Mouse (Mus musculus): ENCODE measurements at regions not wholly inside any gene's neighbourhood (a gene's known extent, or its start where the extent isn't known, plus 50 kb on each side); places are given as distances from the start of the nearest gene placed in this dataset.

- H3K9me3 ChIP-seq (replicated peaks; ENCODE audit: low read length), result no peaks in the 10 kb centered on the region
- WGBS, result 84% methylated on average over 1 of the region's 1 CpGs
- no peak for DNase-seq (ENCODE audit: low spot score)
- no peak for TF ChIP-seq CTCF (IDR thresholded peaks at IDR 0.05; ENCODE audit: low read depth)
- no peaks in the 10 kb centered on the region for H3K36me3 ChIP-seq (ENCODE audit: insufficient read depth, low read length)
- H3K27ac ChIP-seq, result no peak overlapping the region
- no peak overlapping the region for H3K9ac ChIP-seq (ENCODE audit: low read depth, low read length)
- H3K4me2 ChIP-seq (ENCODE audit: low read length), result no peak overlapping the region
- H3K4me1 ChIP-seq (replicated peaks; ENCODE audit: insufficient read depth, low read length), result no peaks in the 10 kb centered on the region
- no peak overlapping the region for H3K4me3 ChIP-seq (replicated peaks; ENCODE audit: low read depth, low read length)
- ATAC-seq (replicated peaks; ENCODE audit: low FRiP score, low read depth), result no peak
- no peaks in the 10 kb centered on the region for H3K27me3 ChIP-seq (ENCODE audit: insufficient read depth, low read length)
These were observed 174.5 kb upstream of the Lrig1 start for GRCm38 (mm10) chr6:94874415-94874814.

GRCm38 (mm10) chr6:94867952-94868351, 168.0 kb upstream of the Lrig1 start:
- 48% methylated on average over 3 of the region's 3 CpGs for WGBS
- Histone ChIP-seq H3K36me3 (ENCODE audit: insufficient read depth, low read length) (no peaks in the 10 kb centered on the region), H3K4me2 (ENCODE audit: low read length) (no peak overlapping the region), H3K4me3 (replicated peaks; ENCODE audit: low read depth, low read length) (no peak overlapping the region), H3K9ac (ENCODE audit: low read depth, low read length) (no peak overlapping the region), H3K27me3 (ENCODE audit: insufficient read depth, low read length) (no peaks in the 10 kb centered on the region), H3K9me3 (replicated peaks; ENCODE audit: low read length) (no peaks in the 10 kb centered on the region), H3K4me1 (replicated peaks; ENCODE audit: insufficient read depth, low read length) (no peaks in the 10 kb centered on the region), H3K27ac (no peak overlapping the region)
- DNase-seq (ENCODE audit: low spot score), result no peak
- TF ChIP-seq CTCF (IDR thresholded peaks at IDR 0.05; ENCODE audit: low read depth), result no peak
- no peak for ATAC-seq (replicated peaks; ENCODE audit: low FRiP score, low read depth)

- 82% methylated on average over 2 of the region's 2 CpGs for WGBS
- Histone ChIP-seq H3K4me3 (replicated peaks; ENCODE audit: low read depth, low read length) (no peak overlapping the region), H3K36me3 (ENCODE audit: insufficient read depth, low read length) (no peaks in the 10 kb centered on the region), H3K9me3 (replicated peaks; ENCODE audit: low read length) (no peaks in the 10 kb centered on the region), H3K9ac (ENCODE audit: low read depth, low read length) (no peak overlapping the region), H3K4me2 (ENCODE audit: low read length) (no peak overlapping the region), H3K27ac (no peak overlapping the region), H3K4me1 (replicated peaks; ENCODE audit: insufficient read depth, low read length) (no peaks in the 10 kb centered on the region), H3K27me3 (ENCODE audit: insufficient read depth, low read length) (no peaks in the 10 kb centered on the region)
- ATAC-seq (replicated peaks; ENCODE audit: low FRiP score, low read depth), result no peak
- no peak for TF ChIP-seq CTCF (IDR thresholded peaks at IDR 0.05; ENCODE audit: low read depth)
- DNase-seq (ENCODE audit: low spot score), result no peak
These were observed 165.5 kb upstream of the Lrig1 start for GRCm38 (mm10) chr6:94865498-94865897.

- WGBS, result 67% methylated on average over 5 of the region's 5 CpGs
- Histone ChIP-seq H3K27ac (no peak overlapping the region), H3K9ac (ENCODE audit: low read depth, low read length) (no peak overlapping the region), H3K4me2 (ENCODE audit: low read length) (no peak overlapping the region), H3K4me3 (replicated peaks; ENCODE audit: low read depth, low read length) (no peak overlapping the region), H3K9me3 (replicated peaks; ENCODE audit: low read length) (no peaks in the 10 kb centered on the region), H3K27me3 (ENCODE audit: insufficient read depth, low read length) (no peaks in the 10 kb centered on the region), H3K4me1 (replicated peaks; ENCODE audit: insufficient read depth, low read length) (no peaks in the 10 kb centered on the region), H3K36me3 (ENCODE audit: insufficient read depth, low read length) (no peaks in the 10 kb centered on the region)
- ATAC-seq (replicated peaks; ENCODE audit: low FRiP score, low read depth), result no peak
- no peak for DNase-seq (ENCODE audit: low spot score)
- TF ChIP-seq CTCF (IDR thresholded peaks at IDR 0.05; ENCODE audit: low read depth), result no peak
These were observed 158.2 kb upstream of the Lrig1 start for GRCm38 (mm10) chr6:94858121-94858621.

- no peak for TF ChIP-seq CTCF (IDR thresholded peaks at IDR 0.05; ENCODE audit: low read depth)
- ATAC-seq (replicated peaks; ENCODE audit: low FRiP score, low read depth) (no peak), DNase-seq (ENCODE audit: low spot score) (no peak)
- Histone ChIP-seq H3K4me2 (ENCODE audit: low read length) (no peak overlapping the region), H3K27ac (no peak overlapping the region), H3K9ac (ENCODE audit: low read depth, low read length) (no peak overlapping the region), H3K36me3 (ENCODE audit: insufficient read depth, low read length) (no peaks in the 10 kb centered on the region), H3K4me1 (replicated peaks; ENCODE audit: insufficient read depth, low read length) (no peaks in the 10 kb centered on the region), H3K4me3 (replicated peaks; ENCODE audit: low read depth, low read length) (no peak overlapping the region), H3K9me3 (replicated peaks; ENCODE audit: low read length) (no peaks in the 10 kb centered on the region), H3K27me3 (ENCODE audit: insufficient read depth, low read length) (no peaks in the 10 kb centered on the region)
- 69% methylated on average over 5 of the region's 5 CpGs for WGBS
These were observed 150.2 kb upstream of the Lrig1 start for GRCm38 (mm10) chr6:94850121-94850520.

- Histone ChIP-seq H3K4me3 (replicated peaks; ENCODE audit: low read depth, low read length) (no peak overlapping the region), H3K27me3 (ENCODE audit: insufficient read depth, low read length) (no peaks in the 10 kb centered on the region), H3K4me1 (replicated peaks; ENCODE audit: insufficient read depth, low read length) (no peaks in the 10 kb centered on the region), H3K27ac (no peak overlapping the region), H3K9me3 (replicated peaks; ENCODE audit: low read length) (no peaks in the 10 kb centered on the region), H3K4me2 (ENCODE audit: low read length) (no peak overlapping the region), H3K9ac (ENCODE audit: low read depth, low read length) (no peak overlapping the region), H3K36me3 (ENCODE audit: insufficient read depth, low read length) (no peaks in the 10 kb centered on the region)
- WGBS, result 60% methylated on average over 3 of the region's 3 CpGs
- no peak for ATAC-seq (replicated peaks; ENCODE audit: low FRiP score, low read depth)
- no peak for TF ChIP-seq CTCF (IDR thresholded peaks at IDR 0.05; ENCODE audit: low read depth)
- DNase-seq (ENCODE audit: low spot score), result peak; percentile 32
These were observed 149.6 kb upstream of the Lrig1 start for GRCm38 (mm10) chr6:94849533-94849932.

GRCm38 (mm10) chr6:94848437-94848836, 148.5 kb upstream of the Lrig1 start:
- 86% methylated on average over 1 of the region's 1 CpGs for WGBS
- Histone ChIP-seq H3K4me1 (replicated peaks; ENCODE audit: insufficient read depth, low read length) (no peaks in the 10 kb centered on the region), H3K4me2 (ENCODE audit: low read length) (no peak overlapping the region), H3K27ac (no peak overlapping the region), H3K4me3 (replicated peaks; ENCODE audit: low read depth, low read length) (no peak overlapping the region), H3K9ac (ENCODE audit: low read depth, low read length) (no peak overlapping the region), H3K9me3 (replicated peaks; ENCODE audit: low read length) (no peaks in the 10 kb centered on the region), H3K27me3 (ENCODE audit: insufficient read depth, low read length) (no peaks in the 10 kb centered on the region), H3K36me3 (ENCODE audit: insufficient read depth, low read length) (no peaks in the 10 kb centered on the region)
- DNase-seq (ENCODE audit: low spot score), result no peak
- ATAC-seq (replicated peaks; ENCODE audit: low FRiP score, low read depth), result no peak
- TF ChIP-seq CTCF (IDR thresholded peaks at IDR 0.05; ENCODE audit: low read depth), result no peak
